Mouse (Mus musculus) limb, embryonic 13.5 days (tissue): Measurements from ENCODE around the gene Pde4b. TPM values are rescaled to one million over a fixed set of nuclear protein-coding genes. Genes with fewer than 3 reads are reported as not detected.

Experiments
- ATAC-seq: fragments of 200-750 bp; cut with Nextera tagmentation; 2 replicates; pipeline ENCODE4 v1.8.0; 2017; ENCODE audit warnings: low read depth, moderate number of reproducible peaks, moderate TSS enrichment; ENCODE audit not compliant: low FRiP score
- H3K27ac ChIP-seq: fragments of 300-500 bp; sonication (generic); 2 replicates; pipeline ENCODE4 v1.5.1; 2015; ENCODE audit warnings: inconsistent platforms, mild to moderate bottlenecking, moderate library complexity
- H3K27me3 ChIP-seq: fragments of 300-500 bp; sonication (generic); 2 replicates; pipeline ENCODE4 v1.6.1; 2015; ENCODE audit warnings: mild to moderate bottlenecking, inconsistent platforms
- H3K36me3 ChIP-seq: fragments of 300-500 bp; sonication (generic); 2 replicates; pipeline ENCODE4 v1.6.1; 2015; ENCODE audit warnings: inconsistent platforms, mild to moderate bottlenecking, moderate library complexity
- H3K4me1 ChIP-seq: fragments of 300-500 bp; sonication (generic); 2 replicates; pipeline ENCODE4 v1.6.1; 2015; ENCODE audit warnings: inconsistent platforms
- H3K4me2 ChIP-seq: fragments of 300-500 bp; sonication (generic); replicated peaks from 2 replicates; pipeline ENCODE4 v1.6.1; 2015; ENCODE audit warnings: inconsistent platforms, mild to moderate bottlenecking, moderate library complexity
- H3K4me3 ChIP-seq: fragments of 300-500 bp; sonication (generic); 2 replicates; pipeline ENCODE4 v1.5.1; 2015; ENCODE audit warnings: moderate library complexity, mild to moderate bottlenecking, inconsistent platforms
- H3K9ac ChIP-seq: fragments of 300-500 bp; sonication (generic); 2 replicates; pipeline ENCODE4 v1.6.1; 2015; ENCODE audit warnings: mild to moderate bottlenecking, inconsistent platforms
- H3K9me3 ChIP-seq: fragments of 300-500 bp; sonication (generic); 2 replicates; pipeline ENCODE4 v1.6.1; 2016; ENCODE audit warnings: inconsistent platforms
- WGBS: fragments of 180-500 bp; shearing (Covaris S2); methylation state at CpG from one replicate; pipeline ENCODE4 v1.1.7; 2015; 5-methylcytosine and 5-hydroxymethylcytosine counted together
- polyA plus RNA-seq: library from polyadenylated mRNA; unstranded; fragments of >200 nt; fragmentation: Nextera tagmentation; extraction: Ambion mirVana; gene quantifications from 2 replicates; pipeline ENCODE4 v1.2.1, GENCODE M21; 2015

The Pde4b gene
- polyA plus RNA-seq, 1 experiment from 2014 or later, result 16.2 TPM

DNA sequence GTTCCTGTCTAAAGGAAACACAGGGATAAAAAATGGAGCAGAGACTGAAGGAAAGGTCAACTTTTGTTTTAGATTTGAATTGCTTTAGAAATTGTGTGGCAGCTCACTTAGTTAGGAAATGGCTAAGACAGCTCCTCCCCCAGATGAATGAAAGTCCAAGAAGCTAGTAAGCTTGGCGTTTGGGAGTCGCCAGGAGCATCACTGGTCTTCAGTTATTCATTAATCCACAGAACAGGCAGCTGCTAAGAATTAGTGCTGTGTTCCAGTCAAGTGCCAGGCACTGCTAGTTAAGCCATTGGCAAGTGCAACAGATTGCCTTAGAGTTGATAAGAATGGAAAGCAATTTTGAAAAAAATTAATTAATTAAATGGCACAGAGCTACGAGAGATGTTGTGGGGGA lies 390.8 kb downstream of the Pde4b start:
- ATAC-seq, result no peak
- H3K27me3 ChIP-seq, result peaks cover 12% of the 10 kb centered on the region; the same call in 1 of the 2 replicates
- no peak overlapping the region for H3K4me2 ChIP-seq
- no peak overlapping the region for H3K4me3 ChIP-seq
- 54% methylated on average over 3 of the region's 3 CpGs for WGBS
- H3K9ac ChIP-seq, result no peak overlapping the region
- no peak overlapping the region for H3K27ac ChIP-seq
- H3K36me3 ChIP-seq, result no peaks in the 10 kb centered on the region
- H3K4me1 ChIP-seq, result no peaks in the 10 kb centered on the region
- H3K9me3 ChIP-seq, result no peaks in the 10 kb centered on the region

DNA sequence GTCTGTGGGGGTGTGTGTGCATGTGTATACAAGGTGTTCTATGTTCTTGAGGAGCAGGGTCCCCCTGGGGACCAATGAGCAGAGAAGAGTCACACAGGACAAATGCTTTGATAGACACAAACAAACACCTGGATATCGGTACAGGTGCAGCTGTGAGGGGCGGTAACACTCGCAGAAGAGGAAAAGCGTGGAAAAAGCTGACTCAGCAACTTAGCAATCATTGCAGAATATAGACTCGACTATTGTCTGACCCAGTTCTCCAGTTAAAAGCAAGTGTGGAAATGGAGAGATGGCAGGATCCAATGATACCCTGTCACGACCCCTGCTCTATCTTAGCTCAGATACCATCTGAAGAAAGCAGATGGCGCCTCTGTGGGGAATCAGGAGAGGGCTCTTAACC lies 391.5 kb downstream of the Pde4b start:
- H3K4me1 ChIP-seq, result no peaks in the 10 kb centered on the region
- 82% methylated on average over 7 of the region's 7 CpGs for WGBS
- no peak for ATAC-seq
- no peak overlapping the region for H3K4me2 ChIP-seq
- no peaks in the 10 kb centered on the region for H3K9me3 ChIP-seq
- no peak overlapping the region for H3K27ac ChIP-seq
- no peak overlapping the region for H3K9ac ChIP-seq
- peaks cover 12% of the 10 kb centered on the region; the same call in 1 of the 2 replicates for H3K27me3 ChIP-seq
- H3K36me3 ChIP-seq, result no peaks in the 10 kb centered on the region
- no peak overlapping the region for H3K4me3 ChIP-seq

DNA sequence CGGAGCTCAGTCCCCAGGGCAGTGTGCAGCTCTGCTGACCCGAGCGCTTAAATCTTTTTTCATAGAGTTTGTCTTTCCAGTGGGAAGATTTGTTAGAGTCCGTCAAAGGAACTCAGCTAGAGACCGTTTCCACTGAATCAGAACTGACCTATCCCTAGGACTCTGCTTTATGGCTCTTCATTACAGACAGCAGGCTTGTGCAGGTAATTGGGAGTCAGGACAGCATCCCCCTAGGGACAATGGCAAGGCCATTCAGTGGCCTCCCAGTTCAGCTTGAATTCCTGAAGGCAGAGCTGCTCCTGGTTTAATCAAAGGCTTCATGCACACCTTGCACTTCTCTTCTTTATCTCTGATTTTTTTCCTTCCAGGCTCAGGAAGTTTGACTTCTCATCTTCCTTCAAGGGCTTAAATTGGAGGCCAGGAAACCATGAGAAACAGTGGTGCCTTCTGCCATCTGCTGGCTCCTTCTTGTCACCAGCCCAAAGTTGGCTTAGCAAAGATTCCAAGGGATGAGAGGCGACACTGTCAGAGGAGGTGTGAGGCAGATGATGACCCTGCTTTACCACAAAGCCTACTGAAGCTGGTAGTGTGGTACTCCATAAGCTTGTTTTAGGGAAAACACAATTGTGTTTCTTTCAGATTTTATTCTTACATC lies 393.6 kb downstream of the Pde4b start:
- 59% methylated on average over 6 of the region's 6 CpGs for WGBS

DNA sequence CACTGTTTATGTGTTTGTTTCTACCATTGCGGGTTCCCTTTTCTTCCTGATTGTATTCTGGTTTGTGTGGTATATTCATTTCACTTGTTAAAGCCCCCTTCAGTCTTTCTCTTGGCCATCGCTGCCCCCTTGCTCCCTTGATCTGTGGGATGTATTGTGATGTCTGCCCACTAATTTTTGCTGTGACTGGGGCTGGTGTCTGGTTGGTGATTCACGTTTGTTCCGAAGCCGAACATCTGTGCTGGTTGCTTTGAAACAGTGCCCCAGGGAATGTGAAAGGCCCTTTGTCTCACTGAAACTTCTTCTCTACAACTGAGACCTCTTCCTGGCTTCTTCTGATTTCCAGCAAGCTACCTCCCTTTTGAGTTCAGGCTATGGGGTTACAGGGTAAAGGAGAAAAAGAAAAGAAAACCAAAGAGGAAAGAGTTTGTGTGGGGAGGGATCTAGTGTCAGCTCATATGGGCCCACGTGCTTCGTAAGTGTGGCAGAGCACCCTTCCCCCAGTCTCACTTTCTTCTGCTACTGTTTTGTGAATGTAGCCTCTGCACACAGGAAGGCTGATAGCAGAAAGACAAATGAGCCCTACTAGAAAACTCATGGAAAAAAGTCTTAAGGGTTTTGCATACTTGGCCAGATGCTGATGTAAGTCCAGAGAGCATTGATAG lies 396.1 kb downstream of the Pde4b start:
- H3K4me2 ChIP-seq, result no peak overlapping the region
- H3K9me3 ChIP-seq, result no peaks in the 10 kb centered on the region
- peaks cover 25% of the 10 kb centered on the region; the same call in 1 of the 2 replicates for H3K27me3 ChIP-seq
- ATAC-seq, result no peak
- no peak overlapping the region for H3K9ac ChIP-seq
- no peak overlapping the region for H3K4me3 ChIP-seq
- 61% methylated on average over 7 of the region's 7 CpGs for WGBS
- no peak overlapping the region for H3K27ac ChIP-seq
- H3K4me1 ChIP-seq, result peaks cover 7% of the 10 kb centered on the region
- H3K36me3 ChIP-seq, result no peaks in the 10 kb centered on the region

More for the DNA sequence above, 393.6 kb downstream of the Pde4b start:
- no peak overlapping the region for H3K27ac ChIP-seq
- no peak overlapping the region for H3K4me2 ChIP-seq
- no peak overlapping the region for H3K9ac ChIP-seq
- no peaks in the 10 kb centered on the region for H3K9me3 ChIP-seq
- no peaks in the 10 kb centered on the region for H3K36me3 ChIP-seq
- ATAC-seq, result no peak
- H3K4me3 ChIP-seq, result no peak overlapping the region
- H3K27me3 ChIP-seq, result peaks cover 13% of the 10 kb centered on the region; the same call in 1 of the 2 replicates
- H3K4me1 ChIP-seq, result no peaks in the 10 kb centered on the region

GRCm38 (mm10) chr4:102484738-102485137 lies 397.4 kb downstream of the Pde4b start:
- Histone ChIP-seq H3K4me3 (no peak overlapping the region), H3K4me2 (no peak overlapping the region), H3K36me3 (no peaks in the 10 kb centered on the region), H3K9ac (no peak overlapping the region), H3K27ac (no peak overlapping the region), H3K27me3 (peaks cover 26% of the 10 kb centered on the region), H3K4me1 (peaks cover 11% of the 10 kb centered on the region), H3K9me3 (no peaks in the 10 kb centered on the region)
- no peak for ATAC-seq
- 79% methylated on average over 2 of the region's 2 CpGs for WGBS

DNA sequence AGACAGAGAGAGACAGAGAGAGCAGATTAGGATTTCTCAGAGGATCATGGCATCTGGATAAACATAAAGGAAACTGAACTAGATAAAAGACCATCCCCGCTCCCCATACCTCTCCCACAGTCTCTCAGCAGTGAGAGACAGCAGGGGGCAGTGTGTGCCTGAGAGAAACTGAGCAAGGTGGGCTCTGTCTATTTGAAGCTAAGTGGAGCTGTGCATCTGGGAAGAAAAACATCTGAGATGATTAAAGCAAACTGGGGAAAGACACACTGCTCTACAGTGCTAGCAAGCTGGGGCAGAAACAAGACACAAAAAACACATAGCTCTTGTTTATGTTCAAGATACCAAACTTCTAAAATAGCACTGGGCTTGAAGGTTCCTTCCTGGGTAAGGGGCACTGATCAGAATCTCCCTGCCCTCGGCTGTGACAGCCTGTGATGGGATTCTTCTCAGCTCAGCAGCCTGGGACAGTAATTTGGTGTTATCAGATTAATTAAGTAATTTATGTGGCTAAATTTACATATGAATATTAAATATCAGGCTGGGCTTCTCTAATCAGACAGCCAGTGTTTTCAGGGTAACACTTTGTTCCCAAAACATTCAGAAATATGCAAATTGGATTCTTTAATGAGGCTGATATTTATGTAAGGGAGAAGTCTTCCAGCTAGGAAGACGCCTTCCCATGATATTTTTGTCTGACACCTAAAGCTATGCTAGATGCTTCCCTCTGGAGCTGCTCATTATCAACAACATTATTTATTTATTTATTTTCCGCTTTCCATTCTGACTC lies 399.0 kb downstream of the Pde4b start:
- peaks cover 18% of the 10 kb centered on the region for H3K4me1 ChIP-seq
- H3K9me3 ChIP-seq, result no peaks in the 10 kb centered on the region
- peaks cover 26% of the 10 kb centered on the region for H3K27me3 ChIP-seq
- 63% methylated on average over 4 of the region's 4 CpGs for WGBS
- no peak overlapping the region for H3K9ac ChIP-seq
- no peak for ATAC-seq
- H3K27ac ChIP-seq, result no peak overlapping the region
- H3K36me3 ChIP-seq, result no peaks in the 10 kb centered on the region
- H3K4me3 ChIP-seq, result no peak overlapping the region
- no peak overlapping the region for H3K4me2 ChIP-seq

GRCm38 (mm10) chr4:102486921-102487240 lies 399.5 kb downstream of the Pde4b start:
- WGBS, result 83% methylated on average over 3 of the region's 3 CpGs
- no peak for ATAC-seq
- no peak overlapping the region for H3K4me2 ChIP-seq

DNA sequence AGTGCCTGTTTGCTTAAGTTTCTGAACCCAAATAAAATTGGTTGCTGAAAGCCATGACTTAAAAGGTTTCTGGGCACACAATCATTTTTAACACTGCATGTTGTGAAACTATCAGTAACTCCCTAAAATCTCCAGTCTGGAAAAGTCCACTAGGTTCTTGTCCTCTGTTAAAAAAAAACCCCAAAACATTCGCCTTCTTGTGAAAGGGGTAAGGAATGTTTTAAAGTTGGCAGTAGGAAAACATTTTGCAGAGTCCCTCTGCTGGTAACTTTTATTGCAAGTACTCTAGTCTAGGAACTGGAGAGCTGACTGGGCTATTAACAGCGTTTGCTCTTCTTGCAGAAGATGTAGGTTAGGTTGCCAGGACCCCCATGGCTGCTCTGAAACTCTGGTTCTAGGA lies 400.7 kb downstream of the Pde4b start:
- no peak overlapping the region for H3K27ac ChIP-seq
- no peaks in the 10 kb centered on the region for H3K36me3 ChIP-seq
- H3K4me2 ChIP-seq, result no peak overlapping the region
- ATAC-seq, result no peak
- H3K9me3 ChIP-seq, result no peaks in the 10 kb centered on the region
- no peak overlapping the region for H3K9ac ChIP-seq
- H3K4me1 ChIP-seq, result peaks cover 30% of the 10 kb centered on the region
- WGBS, result 11% methylated on average over 2 of the region's 2 CpGs
- peaks cover 30% of the 10 kb centered on the region for H3K27me3 ChIP-seq
- no peak overlapping the region for H3K4me3 ChIP-seq

More at GRCm38 (mm10) chr4:102486921-102487240, 399.5 kb downstream of the Pde4b start:
- Histone ChIP-seq H3K4me1 (peaks cover 23% of the 10 kb centered on the region), H3K36me3 (no peaks in the 10 kb centered on the region), H3K4me3 (no peak overlapping the region), H3K9ac (no peak overlapping the region), H3K27ac (no peak overlapping the region), H3K9me3 (no peaks in the 10 kb centered on the region), H3K27me3 (peaks cover 26% of the 10 kb centered on the region)

DNA sequence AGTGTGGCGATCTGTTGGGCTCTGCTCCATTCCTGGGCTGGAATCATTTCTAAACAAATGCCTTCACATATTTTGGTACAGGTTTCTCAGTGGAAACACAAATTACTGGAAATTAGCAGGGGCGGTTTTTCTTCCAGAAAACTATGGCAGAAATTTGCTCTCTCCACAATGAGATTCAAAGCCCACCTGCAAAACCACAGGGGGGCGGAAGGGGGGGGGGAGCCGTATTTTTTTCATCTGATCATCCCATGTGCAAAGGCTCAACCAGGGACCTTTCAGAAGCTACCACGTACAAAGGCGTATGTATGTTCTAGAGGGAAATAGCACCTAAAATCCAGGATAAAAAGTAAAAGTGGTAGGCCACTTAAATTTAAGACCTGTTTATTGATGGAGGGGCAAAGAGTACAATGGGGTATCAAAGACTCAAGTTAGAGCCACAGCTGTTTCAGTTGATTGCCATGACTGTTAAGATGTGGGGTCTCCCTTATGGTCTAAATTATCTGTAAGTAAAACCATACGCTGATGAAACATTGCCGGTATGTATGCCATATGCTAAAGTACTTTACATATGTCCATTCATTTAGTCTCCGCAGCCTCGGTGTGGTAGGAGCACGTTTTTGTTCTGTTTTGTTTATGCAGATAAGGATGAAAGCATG lies 404.3 kb downstream of the Pde4b start:
- no peak overlapping the region for H3K4me3 ChIP-seq
- H3K36me3 ChIP-seq, result no peaks in the 10 kb centered on the region
- no peak overlapping the region for H3K9ac ChIP-seq
- no peaks in the 10 kb centered on the region for H3K9me3 ChIP-seq
- H3K27me3 ChIP-seq, result peaks cover 35% of the 10 kb centered on the region
- WGBS, result 16% methylated on average over 11 of the region's 11 CpGs
- peak; percentile 54 for ATAC-seq
- H3K4me2 ChIP-seq, result 0 out of 2 replicates have a peak overlapping the region, but pooled peaks have one; percentile 7
- H3K4me1 ChIP-seq, result peaks cover 36% of the 10 kb centered on the region
- no peak overlapping the region for H3K27ac ChIP-seq

DNA sequence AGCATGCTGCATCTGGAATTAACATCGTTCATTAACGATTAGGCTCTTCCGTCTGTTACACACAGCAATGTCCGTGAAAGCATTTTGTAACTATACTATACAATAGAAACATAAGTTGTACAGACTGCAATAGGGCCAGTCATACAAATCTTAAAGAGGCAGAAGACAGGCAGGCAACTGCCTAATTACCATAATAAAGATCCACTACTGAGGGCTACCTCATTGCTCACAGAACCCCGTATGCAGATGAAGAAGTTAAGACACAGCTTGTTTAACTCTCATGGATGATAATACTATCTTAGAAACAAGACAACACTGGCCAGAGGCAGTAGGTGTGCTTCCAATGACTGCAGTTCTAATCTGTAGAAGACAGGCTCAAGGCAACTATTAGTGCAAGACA lies 405.6 kb downstream of the Pde4b start:
- H3K4me1 ChIP-seq, result peaks cover 44% of the 10 kb centered on the region
- H3K9me3 ChIP-seq, result no peaks in the 10 kb centered on the region
- H3K36me3 ChIP-seq, result no peaks in the 10 kb centered on the region
- H3K4me3 ChIP-seq, result no peak overlapping the region
- H3K9ac ChIP-seq, result no peak overlapping the region
- no peak for ATAC-seq
- WGBS, result 73% methylated on average over 5 of the region's 5 CpGs
- peaks cover 33% of the 10 kb centered on the region for H3K27me3 ChIP-seq
- no peak overlapping the region for H3K27ac ChIP-seq
- H3K4me2 ChIP-seq, result no peak overlapping the region

DNA sequence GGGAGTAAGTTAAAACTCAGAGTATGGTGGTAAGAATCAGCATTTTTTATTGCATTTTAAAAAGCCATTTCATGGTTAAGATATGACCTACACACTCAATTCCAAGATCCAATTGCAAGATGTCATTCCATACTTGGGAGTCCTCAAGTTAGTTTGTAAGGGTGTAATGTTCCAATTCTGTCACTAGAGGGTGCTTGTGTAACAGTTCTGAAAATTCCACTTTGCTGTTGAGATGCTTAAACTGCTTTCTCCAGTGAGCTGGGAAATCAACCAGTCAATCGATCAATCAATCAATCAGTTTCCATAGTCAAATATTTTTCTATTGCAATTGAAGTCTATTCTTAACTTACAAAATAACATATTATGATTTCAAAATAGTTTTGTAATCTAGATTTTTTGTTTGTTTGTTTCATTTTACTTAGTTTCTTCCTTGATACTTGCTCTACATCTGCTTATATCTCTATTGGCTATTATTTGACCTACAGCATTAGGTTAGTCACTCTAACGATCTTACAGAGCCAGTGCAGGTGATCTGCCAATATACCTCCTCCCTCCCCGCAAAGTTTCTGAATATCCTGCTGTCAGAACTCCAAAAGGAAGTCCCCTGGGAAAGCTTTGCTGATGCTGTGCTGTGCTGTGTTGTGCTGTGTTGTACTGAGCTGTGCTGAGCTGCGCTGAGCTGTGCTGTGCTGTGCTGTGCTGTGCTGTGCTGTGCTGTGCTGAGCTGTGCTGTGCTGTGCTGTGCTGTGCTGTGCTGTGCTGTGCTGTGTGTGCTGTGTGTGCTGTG lies 406.2 kb downstream of the Pde4b start:
- Histone ChIP-seq H3K4me3 (no peak overlapping the region), H3K27ac (no peak overlapping the region), H3K9ac (no peak overlapping the region), H3K4me2 (no peak overlapping the region), H3K9me3 (no peaks in the 10 kb centered on the region), H3K27me3 (peaks cover 34% of the 10 kb centered on the region), H3K36me3 (no peaks in the 10 kb centered on the region), H3K4me1 (peaks cover 43% of the 10 kb centered on the region)
- WGBS, result 55% methylated on average over 4 of the region's 4 CpGs
- no peak for ATAC-seq
